Mouse (Mus musculus) thymus, adult 2 months (tissue): ENCODE results near the gene 4921536K21Rik.

Source experiments
- CTCF ChIP-seq: fragments of 200-500 bp; IDR thresholded peaks from 2 replicates; pipeline ENCODE4 v1.5.1; 2012; ENCODE audit warnings: mild to moderate bottlenecking, control low read depth, low read length, moderate library complexity, borderline replicate concordance; ENCODE audit not compliant: control insufficient read depth, poor library complexity, insufficient read depth; ENCODE audit errors: extremely low read depth
- POLR2A ChIP-seq: fragments of 200-500 bp; IDR thresholded peaks from 2 replicates; pipeline ENCODE4 v1.6.1; 2012; ENCODE audit warnings: mild to moderate bottlenecking, low read length, control low read depth, moderate library complexity; ENCODE audit not compliant: control insufficient read depth, poor library complexity, insufficient read depth; ENCODE audit errors: extremely low read depth

DNA sequence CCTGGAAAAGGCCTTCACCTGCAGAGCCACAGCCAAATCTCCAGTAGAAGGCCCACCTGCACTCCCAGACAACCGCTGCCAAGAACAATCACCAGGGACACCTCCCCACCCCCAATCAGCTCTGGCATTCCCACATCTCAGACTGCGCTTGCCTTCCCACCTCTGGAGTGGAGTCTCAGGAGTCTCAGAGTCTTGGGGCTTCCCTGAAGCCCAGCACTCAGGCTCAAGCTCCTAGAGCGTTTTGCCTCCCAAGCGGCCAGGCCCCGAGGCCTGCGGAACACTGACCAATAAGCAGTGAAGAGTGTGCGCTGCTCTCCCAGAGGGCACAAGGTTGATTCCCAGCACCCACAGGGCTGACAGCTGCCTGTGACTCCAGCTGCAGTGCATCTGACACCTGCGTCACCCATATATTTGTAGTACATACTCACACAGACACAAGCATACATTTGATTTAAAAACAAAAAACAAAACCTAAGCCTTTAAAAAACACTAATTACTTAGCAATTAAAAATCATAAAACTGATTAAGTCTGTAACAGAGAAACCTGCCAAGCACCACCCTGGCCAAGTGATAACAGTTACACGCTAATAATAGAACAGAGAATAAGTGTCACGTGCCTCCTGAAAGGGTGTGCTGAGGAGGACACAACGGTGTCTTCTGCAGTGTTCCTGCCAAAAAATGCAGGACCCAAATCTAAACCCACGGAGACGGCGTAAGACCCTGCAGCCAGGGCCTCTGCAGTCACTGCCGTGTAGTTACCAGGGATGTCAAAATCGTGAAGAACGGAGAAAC, 50.8 kb downstream of the 4921536K21Rik start:
- TF ChIP-seq POLR2A: no peak
- TF ChIP-seq CTCF: no peak
